Mouse (Mus musculus) midbrain, embryonic 12.5 days (tissue): ENCODE data around the gene Sumo3. TPM values are rescaled to one million over a fixed set of nuclear protein-coding genes. Genes with fewer than 3 reads are reported as not detected.

Source experiments
- ATAC-seq: fragments of 200-750 bp; cut with Nextera tagmentation; 2 replicates; pipeline ENCODE4 v1.8.0; 2017; ENCODE audit warnings: low read depth, moderate TSS enrichment, moderate library complexity; ENCODE audit not compliant: low FRiP score
- H3K27ac ChIP-seq: fragments of 300-500 bp; sonication (generic); replicated peaks from 2 replicates; pipeline ENCODE4 v1.5.1; 2016; ENCODE audit warnings: mild to moderate bottlenecking
- H3K27me3 ChIP-seq: fragments of 300-500 bp; sonication (generic); 2 replicates; pipeline ENCODE4 v1.6.1; 2016; ENCODE audit warnings: mild to moderate bottlenecking
- H3K36me3 ChIP-seq: fragments of 300-500 bp; sonication (generic); 2 replicates; pipeline ENCODE4 v1.6.1; 2016
- H3K4me1 ChIP-seq: fragments of 300-500 bp; sonication (generic); 2 replicates; pipeline ENCODE4 v1.6.1; 2016
- H3K4me2 ChIP-seq: fragments of 300-500 bp; sonication (generic); replicated peaks from 2 replicates; pipeline ENCODE4 v1.6.1; 2016; ENCODE audit warnings: mild to moderate bottlenecking, moderate library complexity
- H3K4me3 ChIP-seq: fragments of 300-500 bp; sonication (generic); 2 replicates; pipeline ENCODE4 v1.5.1; 2016; ENCODE audit warnings: mild to moderate bottlenecking
- H3K9ac ChIP-seq: fragments of 300-500 bp; sonication (generic); replicated peaks from 2 replicates; pipeline ENCODE4 v1.6.1; 2016; ENCODE audit warnings: mild to moderate bottlenecking, moderate library complexity
- H3K9me3 ChIP-seq: fragments of 300-500 bp; sonication (generic); 2 replicates; pipeline ENCODE4 v1.6.1; 2016; ENCODE audit warnings: mild to moderate bottlenecking
- WGBS: fragments of 180-500 bp; shearing (Covaris S2); methylation state at CpG from one replicate; pipeline ENCODE4 v1.1.7; 2016; 5-methylcytosine and 5-hydroxymethylcytosine counted together
- polyA plus RNA-seq: library from polyadenylated mRNA; unstranded; fragments of >200 nt; fragmentation: Nextera tagmentation; extraction: Ambion mirVana; gene quantifications from 2 replicates; pipeline ENCODE4 v1.2.1, GENCODE M21; 2016

Sumo3 gene
- polyA plus RNA-seq, result 304 and 325 TPM in 2 replicates

DNA sequence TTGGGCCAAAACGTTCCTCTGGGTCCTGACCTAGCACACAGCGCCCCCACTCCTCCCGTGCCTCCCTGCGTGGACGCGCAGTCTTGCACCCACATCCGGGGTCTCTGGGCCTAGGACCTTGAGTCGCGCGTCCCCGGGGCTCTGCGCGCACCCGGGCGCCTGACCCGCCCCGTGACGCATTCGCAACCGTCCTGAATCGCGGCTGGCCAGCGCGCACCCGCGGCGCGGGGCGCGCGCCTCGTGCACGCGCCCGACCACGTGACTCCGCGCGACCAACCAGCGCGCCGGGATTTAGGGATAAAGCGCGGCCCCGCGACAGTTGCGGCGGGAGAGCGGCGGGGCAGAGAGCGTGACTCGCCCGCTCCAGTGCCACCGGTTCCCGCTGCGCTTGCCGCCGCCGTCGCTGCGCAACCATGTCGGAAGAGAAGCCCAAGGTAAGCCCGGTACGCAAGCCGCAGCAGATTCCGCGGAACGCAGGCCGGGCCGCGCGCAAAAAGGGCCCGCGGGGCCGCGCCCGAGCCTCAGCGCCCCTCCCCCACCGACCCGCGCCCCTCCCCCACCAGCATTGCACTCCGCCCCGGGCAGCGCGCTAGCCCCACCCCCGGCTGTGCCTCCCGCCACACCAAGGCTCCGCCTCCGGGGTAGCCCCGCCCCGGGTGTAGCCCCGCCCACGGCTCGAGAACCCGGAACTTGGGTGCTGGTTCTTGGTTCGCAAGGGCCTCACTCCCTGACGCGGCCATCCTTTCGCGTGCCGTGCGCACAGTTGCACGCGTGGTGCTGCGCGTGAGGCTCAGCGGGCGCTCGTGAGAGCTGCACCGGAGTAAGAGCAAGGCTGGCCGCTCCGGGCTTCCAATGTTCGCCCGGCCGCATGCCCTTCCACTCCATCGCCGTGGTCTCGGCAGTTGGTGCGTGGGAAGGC lies at the start of gene Sumo3, which contains the start of gene Gm49325:
TSS of gene Sumo3 (plus strand) at position 190 of the 919 bp plus-strand sequence.
TSS of gene Gm49325 (plus strand) at position 290 of the 919 bp plus-strand sequence.
- peaks cover 4% of the 10 kb centered on the region; the same call in 1 of the 2 replicates for H3K9me3 ChIP-seq
- ATAC-seq, result peak; percentile 84
- H3K4me2 ChIP-seq, result peak within 1 kb of the TSS; percentile 85
- no peaks in the 10 kb centered on the region for H3K27me3 ChIP-seq
- peaks cover 22% of the 10 kb centered on the region for H3K4me1 ChIP-seq
- H3K27ac ChIP-seq, result peak within 1 kb of the TSS; percentile 94
- peak within 1 kb of the TSS; percentile 80 for H3K4me3 ChIP-seq
- peak within 1 kb of the TSS; percentile 80 for H3K9ac ChIP-seq
- H3K36me3 ChIP-seq, result peaks cover 20% of the 10 kb centered on the region
- WGBS, result 1% methylated on average over 104 of the region's 119 CpGs

DNA sequence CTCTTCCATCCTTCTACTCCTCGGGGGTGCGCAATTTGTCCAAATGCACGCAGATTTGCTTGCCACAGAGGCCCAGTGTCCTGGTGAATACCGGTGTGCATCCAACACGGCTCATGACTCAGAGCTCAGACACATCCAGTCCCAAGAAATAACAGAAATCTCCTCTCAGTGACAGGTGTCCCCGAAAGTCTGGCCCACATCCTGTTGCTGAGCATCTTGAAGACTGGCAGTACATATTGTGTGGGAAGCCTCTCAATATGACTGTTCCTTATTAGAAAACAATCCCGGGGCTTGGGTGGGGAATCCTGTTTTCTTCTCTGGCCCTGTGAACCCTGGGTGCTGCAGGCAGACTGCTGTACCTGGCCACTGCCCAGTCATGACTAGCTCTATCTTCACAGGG lies 49.3 kb upstream of the Sumo3 start:
- H3K4me2 ChIP-seq, result no peak overlapping the region
- H3K9me3 ChIP-seq, result no peaks in the 10 kb centered on the region
- H3K4me1 ChIP-seq, result no peaks in the 10 kb centered on the region
- ATAC-seq, result no peak
- WGBS, result 91% methylated on average over 7 of the region's 7 CpGs
- H3K27me3 ChIP-seq, result no peaks in the 10 kb centered on the region
- no peak overlapping the region for H3K27ac ChIP-seq
- H3K9ac ChIP-seq, result no peak overlapping the region
- H3K4me3 ChIP-seq, result no peak overlapping the region
- no peaks in the 10 kb centered on the region for H3K36me3 ChIP-seq

DNA sequence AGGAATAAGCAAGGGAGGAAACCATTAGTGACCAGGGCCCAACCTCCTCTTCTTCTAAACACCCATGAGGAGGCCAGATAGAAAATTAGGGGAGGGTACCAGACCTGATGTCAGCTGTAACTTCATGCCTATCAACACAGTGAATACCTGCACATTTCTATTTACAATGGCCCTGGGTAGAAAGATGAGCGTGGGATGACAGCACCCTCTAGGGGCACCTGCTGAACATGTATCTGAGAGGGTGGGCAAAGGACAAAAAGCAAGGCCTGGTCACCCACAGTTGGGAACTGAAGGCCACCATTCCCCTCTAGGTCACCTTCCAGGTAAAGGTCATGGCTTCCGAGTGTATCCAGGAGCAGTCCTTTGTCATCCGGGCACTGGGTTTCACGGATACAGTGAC lies 48.3 kb upstream of the Sumo3 start:
- Histone ChIP-seq H3K4me2 (no peak overlapping the region), H3K27me3 (no peaks in the 10 kb centered on the region), H3K9me3 (no peaks in the 10 kb centered on the region), H3K4me1 (no peaks in the 10 kb centered on the region), H3K27ac (no peak overlapping the region), H3K4me3 (no peak overlapping the region), H3K36me3 (no peaks in the 10 kb centered on the region), H3K9ac (no peak overlapping the region)
- ATAC-seq, result no peak
- 90% methylated on average over 4 of the region's 4 CpGs for WGBS

DNA sequence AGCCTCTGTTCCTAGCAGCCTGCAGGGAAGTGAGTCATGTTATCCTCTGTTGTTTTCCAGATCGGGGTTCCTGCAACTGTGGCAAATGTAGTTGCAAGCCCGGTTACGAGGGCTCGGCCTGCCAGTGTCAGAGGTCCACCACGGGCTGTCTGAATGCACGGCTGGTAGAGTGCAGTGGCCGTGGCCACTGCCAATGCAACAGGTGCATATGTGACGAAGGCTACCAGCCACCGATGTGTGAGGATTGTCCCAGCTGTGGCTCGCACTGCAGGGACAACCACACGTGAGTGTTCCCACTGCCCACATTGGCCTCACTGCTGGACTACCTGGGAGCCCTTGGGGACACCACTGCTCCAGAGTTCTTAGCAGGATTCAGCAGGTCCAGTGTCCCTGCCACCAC lies 45.8 kb upstream of the Sumo3 start:
- Histone ChIP-seq H3K27ac (no peak overlapping the region), H3K36me3 (no peaks in the 10 kb centered on the region), H3K9ac (no peak overlapping the region), H3K27me3 (no peaks in the 10 kb centered on the region), H3K4me1 (no peaks in the 10 kb centered on the region), H3K4me2 (no peak overlapping the region), H3K4me3 (no peak overlapping the region), H3K9me3 (no peaks in the 10 kb centered on the region)
- WGBS, result 88% methylated on average over 11 of the region's 11 CpGs
- no peak for ATAC-seq

DNA sequence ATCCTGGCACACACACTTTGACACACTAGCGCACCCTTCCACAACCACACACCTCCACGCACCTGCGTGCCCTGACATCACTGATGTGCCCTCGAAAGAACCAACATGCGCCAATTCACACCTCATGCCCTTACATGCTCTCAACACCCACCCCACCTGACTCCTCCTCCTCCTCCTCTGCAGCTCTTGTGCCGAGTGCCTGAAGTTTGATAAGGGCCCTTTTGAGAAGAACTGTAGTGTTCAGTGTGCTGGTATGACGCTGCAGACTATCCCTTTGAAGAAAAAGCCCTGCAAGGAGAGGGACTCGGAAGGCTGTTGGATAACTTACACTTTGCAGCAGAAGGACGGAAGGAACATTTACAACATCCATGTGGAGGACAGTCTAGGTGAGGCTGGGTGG lies 45.1 kb upstream of the Sumo3 start:
- 93% methylated on average over 9 of the region's 9 CpGs for WGBS
- H3K9me3 ChIP-seq, result no peaks in the 10 kb centered on the region
- ATAC-seq, result no peak
- no peak overlapping the region for H3K27ac ChIP-seq
- no peaks in the 10 kb centered on the region for H3K27me3 ChIP-seq
- H3K4me3 ChIP-seq, result no peak overlapping the region
- H3K4me2 ChIP-seq, result no peak overlapping the region
- no peaks in the 10 kb centered on the region for H3K36me3 ChIP-seq
- H3K9ac ChIP-seq, result no peak overlapping the region
- no peaks in the 10 kb centered on the region for H3K4me1 ChIP-seq

DNA sequence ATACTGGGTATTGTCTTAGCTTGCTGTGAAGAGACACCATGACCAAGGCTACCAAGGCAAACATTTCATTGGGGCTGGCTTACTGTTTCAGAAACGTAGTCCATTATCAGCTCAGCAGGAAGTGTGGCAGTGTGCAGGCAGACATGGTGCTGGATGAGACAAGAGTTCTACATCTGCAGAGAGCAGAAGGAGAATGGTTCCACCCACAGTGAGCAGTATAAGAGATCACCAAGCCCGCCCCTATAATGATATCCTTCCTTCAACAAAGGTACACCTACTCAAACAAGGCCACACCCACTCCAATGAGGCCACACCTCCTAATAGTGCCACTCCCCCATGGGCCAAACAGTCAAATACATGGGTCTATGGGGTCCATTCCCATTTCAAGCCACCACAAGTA lies 44.4 kb upstream of the Sumo3 start:
- Histone ChIP-seq H3K4me3 (no peak overlapping the region), H3K27me3 (no peaks in the 10 kb centered on the region), H3K27ac (no peak overlapping the region), H3K4me1 (no peaks in the 10 kb centered on the region), H3K36me3 (no peaks in the 10 kb centered on the region), H3K4me2 (no peak overlapping the region), H3K9ac (no peak overlapping the region), H3K9me3 (no peaks in the 10 kb centered on the region)
- WGBS, result 77% methylated on average over 2 of the region's 2 CpGs
- ATAC-seq, result no peak

DNA sequence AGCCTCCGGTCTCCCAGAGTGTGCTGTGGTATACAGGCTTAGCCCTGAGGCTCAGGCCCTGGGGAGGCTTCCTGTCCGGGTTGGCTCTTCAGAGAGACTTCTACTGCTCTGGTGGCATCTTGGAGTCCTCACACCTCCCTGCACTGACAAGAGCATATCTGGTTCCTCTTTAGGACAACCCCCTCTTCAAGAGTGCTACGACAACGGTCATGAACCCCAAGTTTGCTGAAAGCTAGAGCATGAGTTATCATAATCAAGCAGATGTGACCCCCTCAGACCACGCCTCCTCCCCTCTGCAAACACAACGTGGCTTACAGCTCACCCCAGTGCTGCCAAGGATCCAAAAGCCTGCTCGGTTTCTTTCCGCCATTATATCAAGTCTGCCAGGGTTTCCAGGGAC lies 40.9 kb upstream of the Sumo3 start:
- no peaks in the 10 kb centered on the region for H3K27me3 ChIP-seq
- no peaks in the 10 kb centered on the region for H3K4me1 ChIP-seq
- H3K9ac ChIP-seq, result no peak overlapping the region
- H3K36me3 ChIP-seq, result no peaks in the 10 kb centered on the region
- WGBS, result 86% methylated on average over 8 of the region's 8 CpGs
- no peaks in the 10 kb centered on the region for H3K9me3 ChIP-seq
- H3K4me2 ChIP-seq, result no peak overlapping the region
- H3K4me3 ChIP-seq, result no peak overlapping the region
- H3K27ac ChIP-seq, result no peak overlapping the region
- no peak for ATAC-seq

DNA sequence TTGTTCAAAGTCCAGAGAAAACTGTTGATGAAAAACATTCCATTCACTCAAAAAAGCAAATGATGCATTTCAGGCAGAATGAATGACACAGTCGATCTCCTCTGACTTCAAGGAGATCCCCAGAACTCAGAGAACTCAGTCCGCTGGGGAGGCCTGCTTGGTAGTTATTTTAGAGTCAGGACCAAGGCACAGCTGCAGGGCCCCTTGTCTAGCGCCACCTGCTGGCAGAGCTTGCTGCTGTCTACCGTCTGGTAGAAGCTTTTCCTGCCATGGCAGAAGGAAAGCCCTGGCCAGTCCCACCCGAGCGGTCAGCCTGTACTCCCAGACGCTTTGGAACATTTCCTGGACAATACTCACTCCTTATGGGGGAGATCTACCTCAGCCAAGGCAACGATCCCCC lies 39.2 kb upstream of the Sumo3 start:
- Histone ChIP-seq H3K27ac (no peak overlapping the region), H3K9ac (no peak overlapping the region), H3K27me3 (no peaks in the 10 kb centered on the region), H3K4me2 (no peak overlapping the region), H3K9me3 (no peaks in the 10 kb centered on the region), H3K4me1 (no peaks in the 10 kb centered on the region), H3K36me3 (no peaks in the 10 kb centered on the region), H3K4me3 (no peak overlapping the region)
- 38% methylated on average over 8 of the region's 8 CpGs for WGBS
- no peak for ATAC-seq

DNA sequence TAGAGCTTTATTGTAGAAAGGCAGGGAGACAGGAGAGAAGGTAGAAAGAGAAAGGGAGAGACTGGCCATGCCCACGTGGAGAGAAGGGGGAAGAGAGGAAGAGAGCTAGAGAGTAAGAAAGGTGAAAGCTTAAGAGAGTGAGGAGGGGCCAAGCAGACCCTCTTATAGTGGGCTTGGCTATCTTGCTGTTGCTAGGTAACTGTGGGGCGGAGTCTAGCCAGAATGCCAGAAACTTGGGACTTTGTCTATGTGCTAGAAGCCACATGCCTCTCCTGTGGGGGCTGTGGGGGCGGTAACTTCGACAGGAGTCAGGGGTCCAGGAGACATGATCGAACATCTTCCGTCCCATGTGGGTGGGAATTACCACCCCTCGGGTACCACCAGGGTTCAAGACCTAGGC lies 36.4 kb upstream of the Sumo3 start:
- WGBS, result 45% methylated on average over 7 of the region's 7 CpGs
- Histone ChIP-seq H3K9ac (no peak overlapping the region), H3K36me3 (no peaks in the 10 kb centered on the region), H3K9me3 (no peaks in the 10 kb centered on the region), H3K4me1 (no peaks in the 10 kb centered on the region), H3K27me3 (no peaks in the 10 kb centered on the region), H3K4me2 (no peak overlapping the region), H3K27ac (no peak overlapping the region), H3K4me3 (no peak overlapping the region)
- ATAC-seq, result no peak

DNA sequence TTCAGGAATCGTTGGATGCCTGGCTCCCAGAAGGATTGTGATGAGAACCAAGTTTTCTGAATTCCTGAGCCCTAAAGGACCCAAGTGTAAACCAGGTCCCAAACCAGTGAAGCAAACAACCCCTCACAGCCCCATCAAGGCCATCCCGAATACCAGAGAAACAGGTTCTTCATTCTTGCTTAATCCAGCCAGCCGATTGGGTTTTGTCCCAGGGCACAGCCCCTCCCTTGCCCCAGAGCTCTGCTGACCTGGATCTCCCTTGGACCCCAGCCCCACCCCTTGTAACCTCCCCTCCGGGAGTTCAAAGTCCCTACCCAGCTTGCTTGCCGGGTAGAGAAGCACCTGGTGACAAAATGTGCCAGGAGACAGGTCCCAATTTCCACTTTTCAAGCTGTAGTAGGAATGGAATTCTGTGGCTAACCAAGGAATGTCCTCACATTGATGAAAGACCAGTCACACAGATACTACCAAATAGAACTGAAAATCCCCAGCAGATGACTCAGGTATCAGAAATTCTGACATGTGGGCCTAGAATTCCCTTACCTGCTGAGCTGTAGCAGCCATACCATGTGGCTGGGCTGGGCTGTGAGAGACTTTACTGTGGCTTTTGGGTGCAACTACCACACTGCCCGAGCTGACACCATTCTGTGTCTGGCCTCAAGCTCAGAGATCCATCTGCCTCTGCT lies 35.8 kb upstream of the Sumo3 start:
- 52% methylated on average over 6 of the region's 6 CpGs for WGBS
- no peak for ATAC-seq
- no peaks in the 10 kb centered on the region for H3K4me1 ChIP-seq

DNA sequence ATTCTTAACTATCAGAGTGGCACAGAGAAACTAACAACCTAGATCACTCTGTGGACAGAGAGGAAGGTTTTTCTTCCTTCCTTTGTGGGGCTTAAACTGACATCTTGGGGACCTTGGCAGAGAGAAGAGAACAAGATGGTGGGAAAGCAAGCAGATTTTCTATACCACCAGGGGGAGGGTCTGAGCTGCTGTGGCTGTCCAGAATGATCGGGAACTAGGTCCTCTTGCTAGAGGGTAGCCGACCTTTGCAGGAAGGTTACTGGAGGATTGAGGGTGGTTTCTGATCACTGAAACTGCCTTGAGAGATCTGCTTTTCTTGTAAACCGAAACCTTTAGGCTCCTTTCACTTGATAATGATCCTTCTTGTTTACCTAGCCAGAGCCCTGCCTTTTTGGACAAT lies 33.7 kb upstream of the Sumo3 start:
- no peaks in the 10 kb centered on the region for H3K36me3 ChIP-seq
- H3K9me3 ChIP-seq, result no peaks in the 10 kb centered on the region
- no peak overlapping the region for H3K27ac ChIP-seq
- H3K4me1 ChIP-seq, result no peaks in the 10 kb centered on the region
- H3K9ac ChIP-seq, result no peak overlapping the region
- no peaks in the 10 kb centered on the region for H3K27me3 ChIP-seq
- no peak overlapping the region for H3K4me2 ChIP-seq
- H3K4me3 ChIP-seq, result no peak overlapping the region
- ATAC-seq, result no peak
- WGBS, result 38% methylated on average over 3 of the region's 3 CpGs

More for the DNA sequence above, 35.8 kb upstream of the Sumo3 start:
- H3K27ac ChIP-seq, result no peak overlapping the region
- no peak overlapping the region for H3K9ac ChIP-seq
- no peak overlapping the region for H3K4me2 ChIP-seq
- no peaks in the 10 kb centered on the region for H3K36me3 ChIP-seq
- no peaks in the 10 kb centered on the region for H3K27me3 ChIP-seq
- no peaks in the 10 kb centered on the region for H3K9me3 ChIP-seq
- no peak overlapping the region for H3K4me3 ChIP-seq

DNA sequence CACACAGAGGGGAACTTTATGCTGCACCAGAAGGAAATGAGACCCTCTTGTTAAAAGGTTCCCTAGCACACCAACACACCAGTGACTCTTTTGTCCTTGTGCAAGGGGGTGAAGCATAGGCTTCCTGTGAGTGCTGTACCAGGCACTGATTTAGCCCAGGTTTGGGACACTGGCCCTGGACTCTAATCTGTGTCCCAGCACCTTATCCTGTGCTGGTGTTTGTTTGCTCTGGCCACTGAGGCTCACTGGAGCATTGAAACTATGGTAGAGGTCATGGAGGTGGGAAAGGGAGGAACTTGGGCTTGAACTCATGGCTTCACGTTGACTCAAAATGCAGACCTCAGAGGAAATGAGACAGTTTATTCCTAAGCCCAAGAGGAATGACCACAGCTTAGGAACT lies 32.7 kb upstream of the Sumo3 start:
- Histone ChIP-seq H3K4me3 (no peak overlapping the region), H3K4me2 (no peak overlapping the region), H3K27me3 (0 out of 2 replicates have a peak, but pooled peaks cover 4% of the 10 kb centered on the region), H3K9me3 (no peaks in the 10 kb centered on the region), H3K27ac (no peak overlapping the region), H3K36me3 (no peaks in the 10 kb centered on the region), H3K9ac (no peak overlapping the region), H3K4me1 (no peaks in the 10 kb centered on the region)
- ATAC-seq, result no peak
- WGBS, result 85% methylated on average over 1 of the region's 1 CpGs
